Mouse (Mus musculus) cerebellum, postnatal 4 days (tissue): ENCODE data around the gene S100a13.

Experiments
- DNase-seq, 2 experiments: peaks; one replicate each; pipeline ENCODE4 v3.0.0; 2022; ENCODE audit warnings: low spot score in 2 of 2, mixed read lengths in 1 of 2

S100a13 gene

GRCm38 (mm10) chr3:90508287-90508949 is 5.8 kb upstream of the S100a13 start:
- DNase-seq, result no peak

GRCm38 (mm10) chr3:90508950-90509746 is 5.1 kb upstream of the S100a13 start, which contains the start of gene Chtop:
Gene Chtop (minus strand): TSS chr3:90509498.
- peak; percentile 98 to 99 for DNase-seq

- no peak for DNase-seq
Observed at GRCm38 (mm10) chr3:90509747-90510123, 4.5 kb upstream of the S100a13 start.

- no peak for DNase-seq
Observed at GRCm38 (mm10) chr3:90512276-90512675, 2.0 kb upstream of the S100a13 start.

GRCm38 (mm10) chr3:90512948-90513642 is 1.1 kb upstream of the S100a13 start:
- no peak for DNase-seq

GRCm38 (mm10) chr3:90514691-90515090 is 456 bp downstream of the S100a13 start:
- no peak for DNase-seq

GRCm38 (mm10) chr3:90515242-90515641 is 1.0 kb downstream of the S100a13 start:
- DNase-seq, result no peak

GRCm38 (mm10) chr3:90515789-90516188 is 1.6 kb downstream of the S100a13 start:
- no peak for DNase-seq

GRCm38 (mm10) chr3:90517711-90518110 is 3.5 kb downstream of the S100a13 start:
- DNase-seq, result no peak

- DNase-seq, result no peak
Observed at GRCm38 (mm10) chr3:90525421-90525820, 11.2 kb downstream of the S100a13 start.

GRCm38 (mm10) chr3:90526076-90526475 is 11.8 kb downstream of the S100a13 start:
- DNase-seq, result no peak

- no peak for DNase-seq
Observed at GRCm38 (mm10) chr3:90526580-90526979, 12.3 kb downstream of the S100a13 start, which contains the start of gene S100a14. Gene S100a14 (plus strand): TSS chr3:90526856.

- DNase-seq, result no peak
Observed at GRCm38 (mm10) chr3:90527291-90527873, 13.1 kb downstream of the S100a13 start.

- no peak for DNase-seq
Observed at GRCm38 (mm10) chr3:90531713-90532112, 17.5 kb downstream of the S100a13 start.

GRCm38 (mm10) chr3:90535446-90535845 is 21.2 kb downstream of the S100a13 start:
- no peak for DNase-seq

- DNase-seq, result peak in 1 of 2 experiments; percentile 25
Observed at GRCm38 (mm10) chr3:90537141-90537904, 23.1 kb downstream of the S100a13 start, which contains the start of gene S100a16. Gene S100a16 (plus strand): TSS chr3:90537254.

- DNase-seq, result no peak
Observed at GRCm38 (mm10) chr3:90537905-90538296, 23.7 kb downstream of the S100a13 start.

- no peak for DNase-seq
Observed at GRCm38 (mm10) chr3:90540904-90541303, 26.7 kb downstream of the S100a13 start.

GRCm38 (mm10) chr3:90549676-90550420 is 35.6 kb downstream of the S100a13 start:
- no peak for DNase-seq

GRCm38 (mm10) chr3:90550421-90550790 is 36.2 kb downstream of the S100a13 start:
- no peak for DNase-seq
